Mouse (Mus musculus) urinary bladder, adult 18-20 months (tissue): ENCODE results near the gene Tgoln1.
A peak's percentile ranks its signal among the peaks of the same experiment; 100 is the strongest.

Experiments used
- DNase-seq, 2 experiments: peaks; one replicate each; pipeline ENCODE4 v3.0.0; 2022; ENCODE audit warnings: low spot score in 2 of 2, mixed read lengths in 2 of 2

Tgoln1 gene

GRCm38 (mm10) chr6:72597083-72597874 lies 19.5 kb downstream of the Tgoln1 start:
- DNase-seq, result no peak

DNA sequence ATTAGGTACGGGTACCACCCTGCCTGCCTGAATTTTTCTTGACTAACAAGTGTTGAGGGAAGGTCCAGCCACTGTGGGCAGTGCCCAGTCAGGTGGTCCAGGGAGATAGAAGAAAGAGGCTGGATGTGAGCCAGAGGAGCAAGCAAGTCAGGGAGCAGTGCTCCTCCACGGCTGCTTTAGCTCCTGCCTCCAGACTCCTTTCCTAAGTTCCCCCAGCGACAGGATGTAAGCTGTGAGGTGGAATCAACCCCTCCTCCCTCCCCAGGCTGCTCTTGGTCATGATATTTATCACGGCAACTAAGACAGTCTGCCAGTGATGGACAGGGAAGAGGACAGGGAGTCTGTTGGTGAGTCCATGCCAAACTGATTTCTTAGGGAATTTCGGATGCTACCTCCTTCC lies 22.9 kb downstream of the Tgoln1 start:
- DNase-seq, result no peak

DNA sequence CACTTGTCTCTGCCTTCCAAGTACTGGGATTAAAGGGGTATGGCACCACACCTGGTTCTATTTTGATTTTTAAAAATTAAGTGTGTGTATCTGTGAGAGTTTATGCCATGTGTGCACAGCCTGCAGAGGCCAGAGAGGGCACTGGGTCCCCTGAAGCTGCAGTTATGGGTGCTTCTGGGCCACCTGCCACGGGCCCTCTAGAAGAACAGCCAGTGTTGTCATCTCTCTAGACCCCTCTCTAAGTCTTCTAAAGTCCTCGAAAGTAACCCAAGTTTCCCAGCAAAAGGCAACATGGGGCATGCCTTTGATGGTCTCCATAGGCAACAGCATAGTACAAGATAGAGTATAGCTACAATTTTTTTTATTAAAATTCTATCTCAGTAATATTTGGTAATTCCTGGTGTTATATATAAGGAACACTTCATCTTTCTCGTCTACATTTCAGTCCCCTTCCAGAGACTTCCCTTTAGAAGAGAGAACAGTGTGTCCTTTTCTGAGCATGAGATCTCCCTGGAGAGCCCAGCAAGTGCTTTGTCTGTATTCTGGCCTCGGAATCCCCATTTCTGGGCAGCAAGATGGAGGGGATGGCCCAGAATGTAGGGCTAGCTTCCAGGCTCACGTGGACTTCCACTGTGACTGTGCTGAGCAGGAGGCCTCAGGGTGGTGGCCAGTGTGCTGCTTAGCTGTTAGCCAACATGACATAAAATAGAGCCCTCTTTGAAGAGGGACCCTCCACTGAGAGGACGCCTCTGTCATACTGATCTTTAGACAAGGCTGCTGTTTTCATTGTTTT lies 23.6 kb downstream of the Tgoln1 start:
- DNase-seq, result no peak

DNA sequence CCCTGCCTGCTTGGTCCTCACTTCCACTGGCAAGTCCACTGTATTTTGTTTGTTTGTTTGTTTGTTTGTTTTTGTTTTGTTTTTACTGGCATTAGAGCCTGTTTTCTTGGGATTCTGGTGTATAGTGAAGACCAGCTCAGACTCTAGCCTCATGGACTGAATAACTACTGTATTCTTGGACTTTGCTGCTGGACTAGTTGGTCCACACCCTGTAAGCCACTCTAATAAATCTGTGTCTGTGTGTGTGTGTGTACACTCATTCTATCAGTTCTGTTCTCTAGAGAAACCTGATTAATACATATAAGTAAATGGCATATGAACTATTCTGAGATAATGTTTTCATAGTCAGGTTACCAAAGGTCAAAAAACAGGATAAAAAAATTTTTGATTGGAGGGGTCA lies 26.7 kb downstream of the Tgoln1 start:
- DNase-seq, result no peak

GRCm38 (mm10) chr6:72588307-72588706 lies 28.5 kb downstream of the Tgoln1 start:
- DNase-seq, result no peak

- no peak for DNase-seq
These were observed 30.1 kb downstream of the Tgoln1 start for GRCm38 (mm10) chr6:72586701-72587100.

DNA sequence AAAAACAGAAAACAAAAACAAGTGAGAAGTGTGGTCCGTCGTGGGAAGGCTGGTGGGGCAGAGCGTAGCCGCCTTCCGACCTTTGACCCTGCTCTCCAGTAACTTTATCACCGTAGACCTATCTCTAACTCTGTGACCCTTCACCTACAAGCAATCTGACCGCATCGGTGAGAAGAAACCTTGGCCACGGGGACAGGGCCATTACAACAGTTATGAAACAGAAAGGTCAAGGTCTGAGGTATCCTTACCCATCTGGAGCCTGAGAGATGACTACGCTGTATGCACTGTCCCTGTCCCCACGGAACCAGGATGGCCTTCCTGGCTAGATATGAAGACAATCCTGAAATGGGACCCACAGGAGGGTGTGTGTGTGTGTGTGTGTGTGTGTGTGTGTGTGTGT lies 32.6 kb downstream of the Tgoln1 start:
- no peak for DNase-seq

DNA sequence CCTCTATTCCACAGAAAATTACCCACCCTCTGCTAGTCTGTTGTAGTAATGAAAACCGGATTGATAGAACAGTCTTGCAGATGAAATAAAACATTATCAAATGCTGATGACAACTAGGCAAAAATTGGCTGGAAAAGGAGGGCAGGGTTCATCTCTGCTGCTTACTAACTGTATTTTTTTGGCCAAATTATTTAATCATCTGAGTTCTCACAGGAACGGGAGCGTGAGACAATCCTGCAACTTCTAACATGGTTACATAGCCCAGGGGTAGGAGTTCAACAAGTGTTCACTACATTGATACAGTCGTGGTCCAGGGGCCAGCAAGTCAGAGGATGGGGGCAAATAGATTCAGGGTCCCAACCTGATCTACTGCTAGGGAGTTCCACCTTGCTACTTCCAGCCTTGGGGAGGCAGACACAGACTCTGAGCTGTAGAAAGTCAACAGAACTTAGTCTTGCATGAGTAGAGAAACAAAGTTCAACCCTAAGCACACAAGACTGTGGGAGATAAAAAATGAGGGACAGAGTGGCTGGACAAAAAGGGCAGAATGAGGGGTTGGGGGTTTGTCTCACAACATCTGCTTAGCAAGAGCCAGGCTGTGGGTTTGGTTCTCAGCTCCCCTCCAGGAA lies 33.5 kb downstream of the Tgoln1 start:
- DNase-seq, result no peak

GRCm38 (mm10) chr6:72581625-72582382 lies 35.0 kb downstream of the Tgoln1 start:
- DNase-seq, result no peak

DNA sequence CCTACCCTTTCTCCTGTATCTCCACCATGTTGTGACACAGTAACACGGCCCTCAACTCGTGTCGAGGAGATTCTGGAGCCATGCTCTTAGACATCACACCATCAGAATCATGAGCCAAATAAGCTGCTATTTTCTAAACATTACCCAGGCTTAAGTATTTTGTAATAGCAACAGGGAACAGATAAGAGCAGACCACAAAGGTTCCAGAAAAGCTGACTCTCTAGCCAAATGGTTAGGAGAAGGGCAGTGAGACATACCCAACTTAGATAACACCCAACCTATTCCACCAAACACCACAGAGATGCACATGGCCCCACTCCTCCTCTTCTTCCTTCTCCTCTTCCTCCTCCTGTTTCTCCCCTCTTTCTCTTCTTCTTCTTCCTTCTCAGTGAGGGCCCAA lies 40.8 kb downstream of the Tgoln1 start:
- DNase-seq, result no peak

DNA sequence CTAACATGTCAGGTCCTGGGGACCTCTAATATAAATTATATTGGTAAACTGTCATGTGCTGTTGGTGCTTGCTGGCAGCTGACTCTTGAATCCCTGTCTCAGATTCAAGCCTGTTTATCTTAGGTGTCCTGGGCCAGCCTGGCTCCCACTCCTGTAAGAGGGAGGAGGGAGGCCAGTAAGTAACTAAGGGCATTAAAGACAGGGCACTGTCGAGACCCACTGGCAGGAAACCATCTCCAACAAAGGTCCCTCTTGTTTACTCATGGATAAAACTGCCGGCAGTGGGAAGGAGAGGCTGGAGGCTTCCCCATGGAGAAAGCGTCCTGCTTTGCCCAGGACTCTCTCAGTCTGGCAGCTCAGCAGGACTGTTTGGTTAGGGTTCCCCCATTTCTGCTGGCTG lies 45.0 kb downstream of the Tgoln1 start:
- DNase-seq, result no peak

- no peak for DNase-seq
These were observed 46.0 kb downstream of the Tgoln1 start for GRCm38 (mm10) chr6:72570644-72571397.

DNA sequence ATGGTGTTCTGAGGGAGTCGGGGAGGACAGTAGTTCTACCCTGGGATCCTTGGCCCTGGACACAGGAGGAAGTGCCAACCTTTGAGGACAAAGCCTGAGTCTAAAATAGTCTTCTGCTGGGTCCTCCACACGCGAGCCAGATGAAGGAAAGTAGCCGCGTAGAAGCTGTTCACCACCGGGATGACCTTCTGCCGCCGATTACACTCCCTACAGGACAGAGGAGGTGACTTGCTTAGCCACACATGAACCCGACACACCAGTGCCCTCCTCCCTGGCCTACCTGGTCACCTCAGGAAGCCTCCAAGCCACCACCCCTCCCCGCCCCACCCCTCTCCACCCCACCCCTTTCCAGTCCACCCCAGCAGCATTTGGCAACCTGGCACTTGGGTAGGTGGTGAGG lies 48.1 kb downstream of the Tgoln1 start:
- no peak for DNase-seq

DNA sequence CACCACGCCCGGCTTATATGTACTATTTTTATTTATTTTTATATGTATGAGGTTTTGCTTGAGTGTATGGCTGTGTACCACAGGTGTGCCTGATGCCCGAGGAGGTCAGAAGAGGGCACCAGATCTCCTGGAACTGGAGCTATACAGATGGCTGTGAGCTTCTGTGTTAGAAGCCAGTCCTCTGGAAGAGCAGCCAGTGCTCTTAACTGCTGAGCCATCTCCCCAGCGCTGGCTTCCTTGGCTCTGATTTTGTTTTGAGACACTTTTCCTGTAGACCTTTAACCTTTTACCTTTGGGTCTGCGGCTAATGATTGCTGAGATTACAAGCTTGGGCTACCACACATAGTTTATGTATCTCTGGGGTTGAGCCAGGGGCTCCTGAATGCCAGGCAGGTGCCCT lies 49.3 kb downstream of the Tgoln1 start:
- no peak for DNase-seq

DNA sequence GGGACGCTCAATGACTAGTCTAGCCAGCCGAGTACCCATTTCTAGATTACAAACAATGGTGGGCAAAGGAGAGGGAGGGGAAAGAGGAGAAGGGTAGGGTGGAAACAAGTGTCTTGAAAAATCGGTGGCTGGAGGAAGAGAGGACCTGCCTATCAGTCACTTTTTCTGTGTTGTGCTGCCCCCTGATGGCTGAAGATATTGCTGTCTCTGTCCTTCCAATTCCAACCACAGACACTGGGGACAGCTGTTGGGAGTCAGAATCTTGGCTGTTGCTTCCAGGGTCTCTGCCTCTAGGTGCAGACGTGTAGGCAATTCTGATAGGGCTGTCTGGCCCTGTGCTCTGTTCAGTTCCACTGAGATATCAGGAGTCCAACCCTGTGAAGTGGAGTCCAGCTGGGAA lies 50.8 kb downstream of the Tgoln1 start:
- peak; percentile 73 to 79 for DNase-seq

DNA sequence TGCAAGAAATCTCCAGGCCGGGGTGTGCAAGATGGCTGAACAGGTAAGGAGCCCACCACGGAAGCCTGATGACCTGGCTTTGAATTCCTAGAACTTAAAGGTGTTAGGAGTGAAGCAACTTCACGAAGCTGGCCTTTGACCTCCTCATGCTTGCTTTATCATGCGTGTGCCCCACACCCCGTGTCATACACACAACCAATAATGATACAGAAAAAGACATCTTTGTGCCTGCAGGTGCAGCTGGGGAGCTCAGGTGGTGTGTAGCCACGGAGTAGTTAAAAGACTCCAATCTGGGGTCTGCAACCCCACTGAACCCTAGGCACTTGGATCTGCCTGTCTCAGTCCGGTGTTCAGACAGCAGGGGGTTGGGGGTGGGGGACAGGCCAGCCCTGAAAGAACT lies 51.3 kb downstream of the Tgoln1 start:
- no peak for DNase-seq

GRCm38 (mm10) chr6:72562894-72563293 lies 53.9 kb downstream of the Tgoln1 start:
- no peak for DNase-seq

- no peak for DNase-seq
These were observed 54.3 kb downstream of the Tgoln1 start for GRCm38 (mm10) chr6:72562486-72562885.

- no peak for DNase-seq
These were observed 56.0 kb downstream of the Tgoln1 start for GRCm38 (mm10) chr6:72560801-72561200.
